ENCODE assay signal across 8 mouse cellular contexts in genomic region chr13:92844586-92845221, GRCm38 (mm10). TPM values are rescaled to one million over a fixed set of nuclear protein-coding genes. Genes with fewer than 3 reads are reported as not detected.
DNase-seq lines count a peak whose midpoint lies in the region; ATAC-seq and TF ChIP-seq lines count a peak whose summit lies in the region.

Gene Mtx3, plus strand, starts transcription at chr13:92844760.

- H3K79me2 ChIP-seq in CH12.LX (replicated peaks; ENCODE audit: control insufficient read depth, extremely low read depth, insufficient read depth, poor library complexity, severe bottlenecking): no peaks in the 10 kb centered on the region

- peak; percentile 88 for DNase-seq in CH12.LX (ENCODE audit: extremely low read depth)
- peak; percentile 52 for DNase-seq in c-Kit-positive CD71-negative TER-119-negative erythroid progenitor cells, embryonic 14.5 days (ENCODE audit: low read depth)
- peak; percentile 76 for DNase-seq in heart, postnatal 0 days (ENCODE audit: low spot score)
- peak; percentile 84 to 94 for DNase-seq in kidney, postnatal 36 days
- peak; percentile 88 for DNase-seq in neural tube, embryonic 11.5 days (ENCODE audit: low spot score)

- dilution Hi-C loops in CH12.LX (cut with MboI; ENCODE audit: extremely low pct_ligation_motif_present, extremely low pct_unique_long_range_greater_than_20kb, low sequenced_read_pairs): no loop called here

- in situ Hi-C loops in CH12.LX (cut with MboI; ENCODE audit: low pct_ligation_motif_present, low pct_unique_long_range_greater_than_20kb, low sequenced_read_pairs): no loop called here

- WGBS in forebrain, embryonic 12.5 days: 2% methylated on average over 33 of the region's 40 CpGs
- WGBS in heart, postnatal 0 days: 2% methylated on average over 40 of the region's 40 CpGs
- 2% methylated on average over 40 of the region's 40 CpGs for WGBS in liver, embryonic 15.5 days (ENCODE audit: insufficient replicate concordance)
- WGBS in neural tube, embryonic 11.5 days: 2% methylated on average over 40 of the region's 40 CpGs
- WGBS in stomach, embryonic 16.5 days: 1% methylated on average over 40 of the region's 40 CpGs

- H3K4me2 ChIP-seq in CH12.LX (ENCODE audit: insufficient read depth, low read depth, poor library complexity, severe bottlenecking): peak within 1 kb of the TSS; percentile 73
- H3K4me2 ChIP-seq in forebrain, embryonic 12.5 days: peak within 1 kb of the TSS; percentile 72
- H3K4me2 ChIP-seq in heart, postnatal 0 days (ENCODE audit: low read depth, low read length): peak within 1 kb of the TSS; percentile 90
- peak within 1 kb of the TSS; percentile 78 for H3K4me2 ChIP-seq in liver, embryonic 15.5 days
- H3K4me2 ChIP-seq in neural tube, embryonic 11.5 days (ENCODE audit: low read depth): peak within 1 kb of the TSS; percentile 71
- peak within 1 kb of the TSS; percentile 84 for H3K4me2 ChIP-seq in stomach, embryonic 16.5 days (ENCODE audit: low read depth, low read length)

- peak; percentile 72 for TF ChIP-seq POLR2A in CH12.LX (IDR thresholded peaks at IDR 0.05; ENCODE audit: low read depth, low read length)

- TF ChIP-seq CTCF in CH12.LX (conservative IDR thresholded peaks at IDR 0.05 in 1 of 2, IDR thresholded peaks at IDR 0.05 in 1 of 2; ENCODE audit: low read depth in 2 of 2, low read length in 2 of 2): no peak
- no peak for TF ChIP-seq CTCF in heart, postnatal 0 days (IDR thresholded peaks at IDR 0.05; ENCODE audit: low read depth)

- peaks cover 7 to 44% of the 10 kb centered on the region in 2 experiments; a peak in 3 of 4 replicates for H3K4me1 ChIP-seq in CH12.LX (ENCODE audit: control insufficient read depth in 1 of 2, insufficient read depth in 2 of 2)
- H3K4me1 ChIP-seq in forebrain, embryonic 12.5 days: peaks cover 6% of the 10 kb centered on the region
- H3K4me1 ChIP-seq in heart, postnatal 0 days (ENCODE audit: control insufficient read depth, insufficient read depth): peaks cover 5% of the 10 kb centered on the region; the same call in 1 of the 2 replicates
- H3K4me1 ChIP-seq in liver, embryonic 15.5 days (replicated peaks): peaks cover 41% of the 10 kb centered on the region
- H3K4me1 ChIP-seq in neural tube, embryonic 11.5 days (ENCODE audit: control insufficient read depth, insufficient read depth, low read length): no peaks in the 10 kb centered on the region; the same call in 1 of the 2 replicates
- H3K4me1 ChIP-seq in stomach, embryonic 16.5 days (ENCODE audit: control insufficient read depth, insufficient read depth, low read length): no peaks in the 10 kb centered on the region

- no peaks in the 10 kb centered on the region for H3K9me3 ChIP-seq in CH12.LX (replicated peaks; ENCODE audit: low read length)
- no peaks in the 10 kb centered on the region for H3K9me3 ChIP-seq in forebrain, embryonic 12.5 days
- no peaks in the 10 kb centered on the region for H3K9me3 ChIP-seq in heart, postnatal 0 days (replicated peaks; ENCODE audit: control insufficient read depth, low read length)
- no peaks in the 10 kb centered on the region for H3K9me3 ChIP-seq in liver, embryonic 15.5 days (replicated peaks)
- H3K9me3 ChIP-seq in neural tube, embryonic 11.5 days (ENCODE audit: control insufficient read depth, low read length): no peaks in the 10 kb centered on the region
- no peaks in the 10 kb centered on the region for H3K9me3 ChIP-seq in stomach, embryonic 16.5 days (replicated peaks; ENCODE audit: control insufficient read depth, low read length)

- peak; percentile 99 for ATAC-seq in forebrain, embryonic 12.5 days (ENCODE audit: low FRiP score)
- ATAC-seq in heart, postnatal 0 days (ENCODE audit: insufficient read depth, low read depth): peak; percentile 98
- peak; percentile 68 for ATAC-seq in liver, embryonic 15.5 days (ENCODE audit: insufficient read depth)
- peak; percentile 99 for ATAC-seq in neural tube, embryonic 11.5 days (ENCODE audit: insufficient read depth, low FRiP score, low TSS enrichment)
- peak; percentile 94 for ATAC-seq in stomach, embryonic 16.5 days (ENCODE audit: insufficient read depth, low FRiP score)

- H3K27ac ChIP-seq in CH12.LX (ENCODE audit: insufficient read depth, low read depth): peak within 1 kb of the TSS; percentile 52; the same call in 1 of the 2 replicates
- peak within 1 kb of the TSS; percentile 87 for H3K27ac ChIP-seq in forebrain, embryonic 12.5 days
- peak within 1 kb of the TSS; percentile 81 for H3K27ac ChIP-seq in heart, postnatal 0 days (ENCODE audit: low read depth)
- peak within 1 kb of the TSS; percentile 29; the same call in 1 of the 2 replicates for H3K27ac ChIP-seq in liver, embryonic 15.5 days (replicated peaks)
- H3K27ac ChIP-seq in neural tube, embryonic 11.5 days (ENCODE audit: low read depth, low read length): peak within 1 kb of the TSS; percentile 74; the same call in 1 of the 2 replicates
- H3K27ac ChIP-seq in stomach, embryonic 16.5 days (ENCODE audit: low read length): peak within 1 kb of the TSS; percentile 63

- H3K4me3 ChIP-seq in CH12.LX (replicated peaks in 1 of 3; ENCODE audit: low read depth in 2 of 3, low read length in 2 of 3, poor library complexity in 1 of 3): peak within 1 kb of the TSS; percentile 78 to 96 (median 92)
- peak within 1 kb of the TSS; percentile 82 for H3K4me3 ChIP-seq in forebrain, embryonic 12.5 days (replicated peaks)
- H3K4me3 ChIP-seq in heart, postnatal 0 days (ENCODE audit: low read depth, low read length): peak within 1 kb of the TSS; percentile 84
- peak within 1 kb of the TSS; percentile 90 for H3K4me3 ChIP-seq in liver, embryonic 15.5 days (replicated peaks)
- H3K4me3 ChIP-seq in neural tube, embryonic 11.5 days (ENCODE audit: low read depth, low read length): peak within 1 kb of the TSS; percentile 75
- H3K4me3 ChIP-seq in stomach, embryonic 16.5 days (replicated peaks; ENCODE audit: low read length): peak within 1 kb of the TSS; percentile 80

- H3K27me3 ChIP-seq in CH12.LX (replicated peaks): no peaks in the 10 kb centered on the region
- H3K27me3 ChIP-seq in forebrain, embryonic 12.5 days: no peaks in the 10 kb centered on the region
- no peaks in the 10 kb centered on the region for H3K27me3 ChIP-seq in heart, postnatal 0 days (ENCODE audit: control insufficient read depth, insufficient read depth, low read length)
- no peaks in the 10 kb centered on the region for H3K27me3 ChIP-seq in liver, embryonic 15.5 days
- no peaks in the 10 kb centered on the region for H3K27me3 ChIP-seq in neural tube, embryonic 11.5 days (ENCODE audit: control insufficient read depth, insufficient read depth, low read length)
- H3K27me3 ChIP-seq in stomach, embryonic 16.5 days (ENCODE audit: control insufficient read depth, insufficient read depth, low read length): no peaks in the 10 kb centered on the region

- no peak for TF ChIP-seq RAD21 in CH12.LX (IDR thresholded peaks at IDR 0.05; ENCODE audit: low read depth, low read length)

- peak within 1 kb of the TSS; percentile 57 for H3K9ac ChIP-seq in CH12.LX (ENCODE audit: insufficient read depth, low read depth)
- peak within 1 kb of the TSS; percentile 72 for H3K9ac ChIP-seq in forebrain, embryonic 12.5 days
- H3K9ac ChIP-seq in heart, postnatal 0 days (replicated peaks; ENCODE audit: low read depth, low read length): peak within 1 kb of the TSS; percentile 70
- H3K9ac ChIP-seq in liver, embryonic 15.5 days: peak within 1 kb of the TSS; percentile 69
- H3K9ac ChIP-seq in neural tube, embryonic 11.5 days (ENCODE audit: low read length): peak within 1 kb of the TSS; percentile 88
- peak within 1 kb of the TSS; percentile 87 for H3K9ac ChIP-seq in stomach, embryonic 16.5 days (ENCODE audit: low read length)

- no peak for TF ChIP-seq EP300 in CH12.LX (IDR thresholded peaks at IDR 0.05; ENCODE audit: low read length)
- TF ChIP-seq EP300 in heart, postnatal 0 days (IDR thresholded peaks at IDR 0.05; ENCODE audit: low read depth): no peak

- peaks cover 19 to 30% of the 10 kb centered on the region in 2 experiments for H3K36me3 ChIP-seq in CH12.LX (replicated peaks in 1 of 2; ENCODE audit: control insufficient read depth in 1 of 2, insufficient read depth in 1 of 2, low read length in 1 of 2)
- peaks cover 25% of the 10 kb centered on the region for H3K36me3 ChIP-seq in forebrain, embryonic 12.5 days (replicated peaks)
- H3K36me3 ChIP-seq in heart, postnatal 0 days (replicated peaks; ENCODE audit: control insufficient read depth, insufficient read depth, low read length): peaks cover 32% of the 10 kb centered on the region
- peaks cover 14% of the 10 kb centered on the region; the same call in 1 of the 2 replicates for H3K36me3 ChIP-seq in liver, embryonic 15.5 days (replicated peaks)
- no peaks in the 10 kb centered on the region for H3K36me3 ChIP-seq in neural tube, embryonic 11.5 days (ENCODE audit: control insufficient read depth, insufficient read depth, low read length)
- H3K36me3 ChIP-seq in stomach, embryonic 16.5 days (ENCODE audit: control insufficient read depth, insufficient read depth, low read length): peaks cover 7% of the 10 kb centered on the region; the same call in 1 of the 2 replicates

TF ChIP-seq in CH12.LX, 34 proteins besides CTCF, POLR2A, EP300 and RAD21 (continues in another document):
- peak; percentile 88 for TF ChIP-seq CHD2 (IDR thresholded peaks at IDR 0.05; ENCODE audit: low read length)
- no peak; the same call in 1 of the 2 replicates for TF ChIP-seq IRF4 (IDR thresholded peaks at IDR 0.05; ENCODE audit: low read depth, low read length)
- peak; percentile 85; the same call in 1 of the 2 replicates for TF ChIP-seq MYC (IDR thresholded peaks at IDR 0.05; ENCODE audit: low read depth, low read length)
- TF ChIP-seq JUND (conservative IDR thresholded peaks at IDR 0.05; ENCODE audit: low read depth, low read length): no peak
- TF ChIP-seq MEF2A (IDR thresholded peaks at IDR 0.05; ENCODE audit: borderline replicate concordance, low read depth, low read length): no peak
- TF ChIP-seq TBP (conservative IDR thresholded peaks at IDR 0.05; ENCODE audit: low read depth, low read length): peak; percentile 22; the same call in 1 of the 2 replicates
- peak; percentile 91 for TF ChIP-seq MXI1 (IDR thresholded peaks at IDR 0.05; ENCODE audit: low read depth, low read length)
- peak; percentile 56 for TF ChIP-seq USF1 (IDR thresholded peaks at IDR 0.05; ENCODE audit: low read depth, low read length)
- TF ChIP-seq ELF1 (IDR thresholded peaks at IDR 0.05; ENCODE audit: low read depth, low read length): peak; percentile 79

RNA-seq across cellular contexts. Expression of gene Mtx3, which starts in this region (rescaled TPM):
- total RNA-seq in CH12.LX (2012; rRNA removed) (7.1 and 8.1 TPM in 2 replicates), CH12.LX (2014; rRNA removed) (10.9 and 12.9 TPM in 2 replicates)
- 15.3 and 17.3 TPM in 2 replicates for polyA plus RNA-seq in CH12.LX (2012; ENCODE audit: insufficient read length, low read depth)
- polyA plus RNA-seq in forebrain, embryonic 12.5 days (2016; fragmentation: Nextera tagmentation; extraction: Ambion mirVana): 3.8 and 5.2 TPM in 2 replicates
- total RNA-seq in heart, postnatal 0 days (2014; rRNA removed; ENCODE audit: low replicate concordance): 6.0 and 10.0 TPM in 2 replicates
- 1.5 and 2.1 TPM in 2 replicates for polyA plus RNA-seq in heart, postnatal 0 days (2015; fragmentation: Nextera tagmentation; extraction: Ambion mirVana)
- 0.52 and 0.83 TPM in 2 replicates for polyA plus RNA-seq in liver, embryonic 15.5 days (2015; fragmentation: Nextera tagmentation; extraction: Ambion mirVana)
- 3.8 and 4.3 TPM in 2 replicates for polyA plus RNA-seq in neural tube, embryonic 11.5 days (2014; fragmentation: Nextera tagmentation; extraction: Ambion mirVana)
- 2.2 and 2.8 TPM in 2 replicates for polyA plus RNA-seq in stomach, embryonic 16.5 days (2015; fragmentation: Nextera tagmentation; extraction: Ambion mirVana)

Comparison
In these comparisons a context has a peak if more than half of its experiments do, and no peak if none do; other contexts are left out.
1. Peak in every context shown above with its lines: DNase-seq, ATAC-seq, H3K4me3 ChIP-seq and H3K27ac ChIP-seq.
2. Peak in ATAC-seq, H3K4me3 ChIP-seq, H3K27ac ChIP-seq, H3K9ac ChIP-seq and H3K4me2 ChIP-seq in liver, embryonic 15.5 days; RNA of the gene not detected or under 1 TPM.
3. H3K27ac ChIP-seq: peak in every context shown above with its lines; median percentile 87 in forebrain, embryonic 12.5 days; 81 in heart, postnatal 0 days; 74 in neural tube, embryonic 11.5 days; 63 in stomach, embryonic 16.5 days; 52 in CH12.LX; 29 in liver, embryonic 15.5 days.